Comparison of ENCODE assay signal across 10 mouse cellular contexts in the genomic region with DNA sequence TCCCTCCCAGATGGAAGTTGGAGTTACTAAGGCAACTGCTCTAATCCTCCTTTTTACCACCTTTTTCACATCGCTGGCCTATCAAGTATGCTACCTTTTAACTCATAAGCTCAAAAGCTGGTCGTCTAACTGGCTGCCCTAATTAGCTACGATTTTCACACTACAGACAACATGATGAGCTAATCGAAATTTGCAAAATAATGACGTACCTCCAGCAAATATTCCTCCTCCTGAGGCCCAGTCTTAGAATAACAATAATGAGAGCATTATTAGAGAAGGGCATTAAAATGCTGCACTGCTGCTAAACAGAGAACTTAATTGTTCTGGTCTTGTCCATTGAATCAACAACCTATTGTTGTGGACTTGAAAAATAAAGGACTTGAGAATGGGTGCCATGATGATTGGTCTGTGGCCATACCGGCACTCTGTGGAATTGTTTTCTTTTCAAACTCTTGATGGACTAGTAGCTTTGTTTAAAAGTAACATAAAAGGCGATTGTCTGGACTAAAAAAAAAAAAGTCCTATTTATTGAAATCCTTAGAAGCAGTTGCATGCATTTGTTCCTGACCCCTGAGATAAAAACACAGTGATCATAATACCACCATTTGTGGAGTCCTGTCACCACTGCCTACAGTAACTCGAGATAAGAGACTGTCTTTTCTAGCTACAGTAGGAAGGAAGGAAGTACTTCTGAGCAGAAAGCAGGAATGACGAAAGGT.
DNase-seq lines count a peak whose midpoint lies in the region; ATAC-seq and TF ChIP-seq lines count a peak whose summit lies in the region.
"Had no signal": no experiment of that assay in that cellular context is flagged by ENCODE, and none has a peak within 500 bp of the region (broad histone marks: within the 10 kb centered on the region; RNA-seq: fewer than 3 reads in every experiment).

No protein-coding gene starts in this region.

- 0 out of 2 replicates have a peak, but pooled peaks cover 4% of the 10 kb centered on the region for H3K27me3 ChIP-seq in hindbrain, embryonic 10.5 days (ENCODE audit: insufficient read depth, poor library complexity, severe bottlenecking)
- no peaks in the 10 kb centered on the region for H3K27me3 ChIP-seq in hindbrain, embryonic 16.5 days (replicated peaks; ENCODE audit: control insufficient read depth, insufficient read depth, low read length)
- no peaks in the 10 kb centered on the region for H3K27me3 ChIP-seq in embryonic facial prominence, embryonic 14.5 days (replicated peaks; ENCODE audit: control insufficient read depth, insufficient read depth, low read length)
- no peaks in the 10 kb centered on the region for H3K27me3 ChIP-seq in liver, embryonic 16.5 days (ENCODE audit: control insufficient read depth, insufficient read depth, low read depth, low read length)
- H3K27me3 ChIP-seq: limb, embryonic 13.5 days had no signal

- peaks cover 49% of the 10 kb centered on the region for H3K4me1 ChIP-seq in hindbrain, embryonic 10.5 days (replicated peaks)
- H3K4me1 ChIP-seq in hindbrain, embryonic 16.5 days (ENCODE audit: control insufficient read depth, insufficient read depth, low read depth, low read length): peaks cover 20% of the 10 kb centered on the region
- peaks cover 9 to 11% of the 10 kb centered on the region in 2 experiments for H3K4me1 ChIP-seq in ES-E14 (ENCODE audit: control insufficient read depth in 2 of 2, insufficient read depth in 2 of 2, low read length in 2 of 2, poor library complexity in 1 of 2)
- H3K4me1 ChIP-seq in embryonic facial prominence, embryonic 14.5 days (ENCODE audit: control insufficient read depth, insufficient read depth, low read length): peaks cover 7% of the 10 kb centered on the region; the same call in 1 of the 2 replicates
- peaks cover 11% of the 10 kb centered on the region for H3K4me1 ChIP-seq in liver, embryonic 16.5 days (ENCODE audit: control insufficient read depth, low read depth, low read length)

- no peak overlapping the region for H3K4me2 ChIP-seq in hindbrain, embryonic 16.5 days (ENCODE audit: low read length)
- H3K4me2 ChIP-seq in embryonic facial prominence, embryonic 14.5 days (ENCODE audit: low read depth, low read length): no peak overlapping the region
- no peak overlapping the region for H3K4me2 ChIP-seq in liver, embryonic 16.5 days (ENCODE audit: low read depth, low read length)
- H3K4me2 ChIP-seq: limb, embryonic 13.5 days had no signal

- no peak for DNase-seq in hindbrain, embryonic 10.5 days (ENCODE audit: low spot score)
- peak; percentile 33 for DNase-seq in ES-E14 (ENCODE audit: low read depth, low spot score)
- peak; percentile 60 for DNase-seq in embryonic facial prominence, embryonic 14.5 days (ENCODE audit: low spot score)
- no peak for DNase-seq in cerebellum, postnatal 4 days (ENCODE audit: low spot score in 2 of 2)
- no peak for DNase-seq in right cerebral cortex, postnatal 14 days
- DNase-seq in layer of hippocampus, adult 11-12 months (ENCODE audit: low spot score): no peak
- DNase-seq: cerebellum, adult 11 months had no signal

- peak overlapping the region; percentile 71 for H3K27ac ChIP-seq in hindbrain, embryonic 10.5 days
- H3K27ac ChIP-seq in hindbrain, embryonic 16.5 days (ENCODE audit: low read depth, low read length): no peak overlapping the region
- peak overlapping the region; percentile 58; the same call in 1 of the 2 replicates for H3K27ac ChIP-seq in ES-E14 (ENCODE audit: insufficient read depth, low read depth, low read length, poor library complexity, severe bottlenecking)
- no peak overlapping the region for H3K27ac ChIP-seq in embryonic facial prominence, embryonic 14.5 days (replicated peaks; ENCODE audit: low read depth, low read length)
- no peak overlapping the region for H3K27ac ChIP-seq in liver, embryonic 16.5 days (ENCODE audit: low read length)
- H3K27ac ChIP-seq: limb, embryonic 13.5 days had no signal

- no peak for ATAC-seq in hindbrain, embryonic 16.5 days
- peak; percentile 44 for ATAC-seq in embryonic facial prominence, embryonic 14.5 days (ENCODE audit: low read depth)
- 0 out of 2 replicates have a peak, but pooled peaks have one; percentile 37 for ATAC-seq in liver, embryonic 16.5 days (ENCODE audit: low read depth)

- in situ Hi-C loops in ES-E14 (cut with MboI; ENCODE audit: low sequenced_read_pairs in 2 of 2, unreplicated experiment in 2 of 2): no loop called here

- H3K36me3 ChIP-seq in hindbrain, embryonic 10.5 days: no peaks in the 10 kb centered on the region
- H3K36me3 ChIP-seq in hindbrain, embryonic 16.5 days (ENCODE audit: control insufficient read depth, insufficient read depth, low read length): no peaks in the 10 kb centered on the region
- no peaks in the 10 kb centered on the region for H3K36me3 ChIP-seq in ES-E14 (ENCODE audit: control insufficient read depth, insufficient read depth, low read length, poor library complexity, severe bottlenecking)
- no peaks in the 10 kb centered on the region for H3K36me3 ChIP-seq in embryonic facial prominence, embryonic 14.5 days (ENCODE audit: control insufficient read depth, insufficient read depth, low read length)
- H3K36me3 ChIP-seq in liver, embryonic 16.5 days (ENCODE audit: control insufficient read depth, insufficient read depth): no peaks in the 10 kb centered on the region
- H3K36me3 ChIP-seq: limb, embryonic 13.5 days had no signal

- 16% methylated on average over 9 of the region's 9 CpGs for WGBS in hindbrain, embryonic 10.5 days
- 17% methylated on average over 9 of the region's 9 CpGs for WGBS in hindbrain, embryonic 16.5 days
- 30% methylated on average over 9 of the region's 9 CpGs for WGBS in embryonic facial prominence, embryonic 14.5 days
- 46% methylated on average over 9 of the region's 9 CpGs for WGBS in liver, embryonic 16.5 days (ENCODE audit: insufficient replicate concordance)

- H3K9ac ChIP-seq in hindbrain, embryonic 16.5 days (ENCODE audit: low read depth, low read length): no peak overlapping the region
- no peak overlapping the region for H3K9ac ChIP-seq in ES-E14 (ENCODE audit: insufficient read depth, low read depth, low read length, poor library complexity, severe bottlenecking)
- H3K9ac ChIP-seq in embryonic facial prominence, embryonic 14.5 days (ENCODE audit: low read depth, low read length): no peak overlapping the region
- H3K9ac ChIP-seq in liver, embryonic 16.5 days (ENCODE audit: low read depth, low read length): no peak overlapping the region
- H3K9ac ChIP-seq: limb, embryonic 13.5 days had no signal

- peak overlapping the region; percentile 13; the same call in 1 of the 2 replicates for H3K4me3 ChIP-seq in hindbrain, embryonic 10.5 days
- no peak overlapping the region for H3K4me3 ChIP-seq in hindbrain, embryonic 16.5 days (ENCODE audit: low read length)
- H3K4me3 ChIP-seq in ES-E14 (ENCODE audit: insufficient read depth in 1 of 2, low read depth in 1 of 2, low read length in 2 of 2, poor library complexity in 1 of 2, severe bottlenecking in 1 of 2): no peak overlapping the region
- no peak overlapping the region for H3K4me3 ChIP-seq in embryonic facial prominence, embryonic 14.5 days (ENCODE audit: low read depth, low read length)
- no peak overlapping the region for H3K4me3 ChIP-seq in liver, embryonic 16.5 days (ENCODE audit: low read depth, low read length)
- H3K4me3 ChIP-seq: limb, embryonic 13.5 days had no signal

- H3K9me3 ChIP-seq in hindbrain, embryonic 10.5 days: no peaks in the 10 kb centered on the region
- H3K9me3 ChIP-seq in hindbrain, embryonic 16.5 days (ENCODE audit: control insufficient read depth, low read length): no peaks in the 10 kb centered on the region
- no peaks in the 10 kb centered on the region for H3K9me3 ChIP-seq in ES-E14 (ENCODE audit: control insufficient read depth, insufficient read depth, low read depth, low read length)
- no peaks in the 10 kb centered on the region for H3K9me3 ChIP-seq in embryonic facial prominence, embryonic 14.5 days (ENCODE audit: control insufficient read depth, low read length)
- H3K9me3 ChIP-seq in liver, embryonic 16.5 days (replicated peaks; ENCODE audit: control insufficient read depth, low read length): no peaks in the 10 kb centered on the region
- H3K9me3 ChIP-seq: limb, embryonic 13.5 days had no signal

TF ChIP-seq in ES-E14, 5 proteins besides CTCF, POLR2A, EP300 and RAD21:
- TF ChIP-seq MAFK (IDR thresholded peaks at IDR 0.05; ENCODE audit: insufficient read depth, low read depth, low read length) (0 out of 2 replicates have a peak, but pooled peaks have one; percentile 20), HCFC1 (IDR thresholded peaks at IDR 0.05; ENCODE audit: borderline replicate concordance, insufficient read depth, low read length) (no peak), ZNF384 (IDR thresholded peaks at IDR 0.05; ENCODE audit: low read depth, low read length) (peak; percentile 84), ZC3H11A (IDR thresholded peaks at IDR 0.05; ENCODE audit: borderline replicate concordance, low read depth, low read length) (no peak), CHD2 (IDR thresholded peaks at IDR 0.05; ENCODE audit: low read depth, low read length) (no peak; the same call in 1 of the 2 replicates)

Comparison
In these comparisons a context has a peak if more than half of its experiments do, and no peak if none do; other contexts are left out.
1. H3K27ac ChIP-seq: peak in hindbrain, embryonic 10.5 days (single experiment) and ES-E14 (single experiment); none in hindbrain, embryonic 16.5 days (single experiment), embryonic facial prominence, embryonic 14.5 days (single experiment) and liver, embryonic 16.5 days (single experiment).
2. DNase-seq: peak in ES-E14 (single experiment) and embryonic facial prominence, embryonic 14.5 days (single experiment); none in hindbrain, embryonic 10.5 days (single experiment), cerebellum, postnatal 4 days (0 of 2), right cerebral cortex, postnatal 14 days (single experiment) and layer of hippocampus, adult 11-12 months (single experiment).